Mouse (Mus musculus): ENCODE data around the gene Ankrd28. TPM values are rescaled to one million over a fixed set of nuclear protein-coding genes. Genes with fewer than 3 reads are reported as not detected.

Gene Ankrd28
- 6.5 TPM for polyA plus RNA-seq (2012; fragmentation: generic; extraction: Trizol)

DNA sequence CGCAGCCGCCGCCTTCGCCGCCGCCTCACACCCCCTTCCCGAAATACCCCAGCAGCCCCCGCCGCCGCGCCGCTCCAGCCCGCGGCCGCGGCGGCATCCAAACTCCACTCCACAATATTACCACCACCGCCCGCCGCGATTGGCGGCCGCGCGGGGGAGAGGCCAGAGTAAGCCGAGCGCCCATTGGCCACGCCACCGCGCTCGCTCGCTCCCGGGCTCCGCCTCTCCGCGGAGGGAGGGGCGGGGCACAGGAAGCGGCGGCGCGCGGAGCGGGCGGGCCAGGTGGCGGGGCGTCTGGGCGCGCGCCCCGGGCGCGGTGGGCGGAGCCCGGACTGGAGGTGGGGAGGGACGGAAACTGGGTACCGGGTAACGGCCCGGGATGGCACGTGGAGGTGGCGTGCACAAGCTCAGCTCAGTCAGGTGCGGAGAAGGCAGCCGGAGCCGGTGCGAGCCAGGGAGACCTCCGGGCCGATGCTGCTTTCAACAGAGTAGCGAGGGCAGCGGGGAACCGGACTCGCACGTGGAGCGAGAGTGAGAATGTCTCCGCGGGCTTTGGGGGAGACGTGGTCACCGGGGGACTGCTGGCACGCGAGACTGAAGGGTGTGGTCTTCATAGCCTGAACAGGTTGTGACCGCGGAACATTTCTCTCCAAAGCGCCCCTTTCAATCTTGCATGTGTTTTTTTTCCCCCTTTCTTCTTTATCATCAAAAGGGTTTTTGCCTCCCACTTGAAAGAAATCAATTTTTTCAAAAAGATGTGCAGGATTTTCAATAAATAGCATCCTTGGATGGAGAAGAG, at the start of gene Ankrd28:
Gene Ankrd28 (minus strand): TSS at position 81 of the 799 bp plus-strand sequence.
- TF ChIP-seq POLR2A (IDR thresholded peaks at IDR 0.05; ENCODE audit: insufficient read length, low read depth), result peak; percentile 76
- TF ChIP-seq E2F4 (IDR thresholded peaks at IDR 0.05; ENCODE audit: insufficient read depth), result no peak
- TF ChIP-seq TCF3 (IDR thresholded peaks at IDR 0.05; ENCODE audit: insufficient read length, low read depth), result no peak
- TF ChIP-seq MYOD1 (IDR thresholded peaks at IDR 0.05; ENCODE audit: control insufficient read depth in 1 of 3, insufficient read length in 2 of 3, low read depth in 2 of 3), result peak in 1 of 3 experiments; percentile 63
- no peak for TF ChIP-seq SRF (IDR thresholded peaks at IDR 0.05; ENCODE audit: control insufficient read depth, insufficient read length, low read depth)
- TF ChIP-seq TCF12 (IDR thresholded peaks at IDR 0.05; ENCODE audit: insufficient read depth, poor library complexity, severe bottlenecking), result no peak
- TF ChIP-seq POLR2AphosphoS2 (IDR thresholded peaks at IDR 0.05; ENCODE audit: insufficient read length, low read depth), result peak; percentile 70
- TF ChIP-seq USF1 (IDR thresholded peaks at IDR 0.05; ENCODE audit: low read depth), result no peak
- TF ChIP-seq CEBPB (IDR thresholded peaks at IDR 0.05; ENCODE audit: insufficient read depth, poor library complexity, severe bottlenecking), result no peak
- no peak for TF ChIP-seq MYOG (IDR thresholded peaks at IDR 0.05; ENCODE audit: control insufficient read depth in 1 of 3, insufficient read depth in 1 of 3, insufficient read length in 2 of 3, low read depth in 2 of 3)
- no peak for TF ChIP-seq REST (IDR thresholded peaks at IDR 0.05; ENCODE audit: insufficient read depth, insufficient read length)
- TF ChIP-seq MAX (IDR thresholded peaks at IDR 0.05; ENCODE audit: low read depth), result no peak
- H3K4me2 ChIP-seq (ENCODE audit: low read depth), result peak within 1 kb of the TSS; percentile 99
- H3K4me3 ChIP-seq, result peak within 1 kb of the TSS; percentile 44
- H3K27me3 ChIP-seq (ENCODE audit: control insufficient read depth, insufficient read depth, insufficient read length), result no peaks in the 10 kb centered on the region
- H3ac ChIP-seq (ENCODE audit: control insufficient read depth, insufficient read length), result peak within 1 kb of the TSS; percentile 90
- peaks cover 30% of the 10 kb centered on the region for H3K79me2 ChIP-seq (ENCODE audit: control insufficient read depth, insufficient read depth)
- no peaks in the 10 kb centered on the region for H3K36me3 ChIP-seq (ENCODE audit: control insufficient read depth, insufficient read depth)

DNA sequence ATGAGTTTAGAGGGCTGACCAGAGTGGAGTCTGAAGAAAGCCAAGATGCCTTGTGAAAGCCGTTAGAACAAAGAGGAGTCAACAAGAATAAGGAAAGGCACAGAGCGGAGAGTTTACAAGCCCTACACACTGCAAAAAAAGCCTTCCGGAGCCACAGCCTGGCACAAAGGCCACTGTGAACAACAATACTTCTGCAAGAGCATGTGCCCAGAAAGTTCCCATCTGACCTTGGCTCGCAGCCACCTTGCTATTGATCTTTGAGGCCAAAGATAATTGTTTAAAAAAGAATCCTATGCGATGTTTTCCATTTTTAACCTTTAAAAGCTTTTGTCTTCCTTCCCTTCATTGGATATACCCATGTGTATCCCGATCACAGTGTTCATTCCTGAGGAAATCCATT, 49.0 kb upstream of the Ankrd28 start:
- TF ChIP-seq TCF12 (IDR thresholded peaks at IDR 0.05; ENCODE audit: insufficient read depth, poor library complexity, severe bottlenecking), result no peak
- no peak for TF ChIP-seq E2F4 (IDR thresholded peaks at IDR 0.05; ENCODE audit: insufficient read depth)
- TF ChIP-seq TCF3 (IDR thresholded peaks at IDR 0.05; ENCODE audit: insufficient read length, low read depth), result no peak
- TF ChIP-seq MYOD1 (IDR thresholded peaks at IDR 0.05; ENCODE audit: control insufficient read depth in 1 of 3, insufficient read length in 2 of 3, low read depth in 2 of 3), result no peak
- TF ChIP-seq REST (IDR thresholded peaks at IDR 0.05; ENCODE audit: insufficient read depth, insufficient read length), result no peak
- no peak for TF ChIP-seq CEBPB (IDR thresholded peaks at IDR 0.05; ENCODE audit: insufficient read depth, poor library complexity, severe bottlenecking)
- TF ChIP-seq SRF (IDR thresholded peaks at IDR 0.05; ENCODE audit: control insufficient read depth, insufficient read length, low read depth), result no peak
- TF ChIP-seq MYOG (IDR thresholded peaks at IDR 0.05; ENCODE audit: control insufficient read depth in 1 of 3, insufficient read depth in 1 of 3, insufficient read length in 2 of 3, low read depth in 2 of 3), result no peak
- TF ChIP-seq MAX (IDR thresholded peaks at IDR 0.05; ENCODE audit: low read depth), result no peak
- TF ChIP-seq POLR2A (IDR thresholded peaks at IDR 0.05; ENCODE audit: insufficient read length, low read depth), result no peak
- no peak for TF ChIP-seq USF1 (IDR thresholded peaks at IDR 0.05; ENCODE audit: low read depth)
- no peak for TF ChIP-seq POLR2AphosphoS2 (IDR thresholded peaks at IDR 0.05; ENCODE audit: insufficient read length, low read depth)
- no peak overlapping the region for H3K4me2 ChIP-seq (ENCODE audit: low read depth)
- H3K36me3 ChIP-seq (ENCODE audit: control insufficient read depth, insufficient read depth), result no peaks in the 10 kb centered on the region
- H3K4me3 ChIP-seq, result no peak overlapping the region
- no peaks in the 10 kb centered on the region for H3K79me2 ChIP-seq (ENCODE audit: control insufficient read depth, insufficient read depth)
- no peaks in the 10 kb centered on the region for H3K27me3 ChIP-seq (ENCODE audit: control insufficient read depth, insufficient read depth, insufficient read length)
- no peak overlapping the region for H3ac ChIP-seq (ENCODE audit: control insufficient read depth, insufficient read length)

DNA sequence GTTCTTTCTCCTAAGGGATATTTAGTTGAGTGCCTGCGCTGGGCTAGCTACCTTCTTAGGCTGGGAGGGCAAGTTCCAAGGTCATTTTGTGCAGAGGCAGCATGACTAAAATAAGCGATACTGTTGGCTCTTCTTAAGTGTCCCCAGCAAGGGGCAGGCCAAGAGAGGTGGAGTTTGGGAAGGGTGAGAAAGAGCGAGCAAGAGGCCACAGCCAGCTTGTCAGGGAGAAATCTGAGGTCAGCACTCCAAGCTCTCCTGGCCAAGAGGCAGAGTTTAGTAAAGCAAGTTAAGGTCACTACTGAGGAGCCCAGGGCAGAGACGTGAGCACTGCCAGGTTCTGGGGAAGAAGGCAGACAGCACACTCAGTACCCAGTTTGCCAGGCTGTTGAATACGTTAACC, 41.7 kb upstream of the Ankrd28 start:
- H3K27me3 ChIP-seq (ENCODE audit: control insufficient read depth, insufficient read depth, insufficient read length), result no peaks in the 10 kb centered on the region

DNA sequence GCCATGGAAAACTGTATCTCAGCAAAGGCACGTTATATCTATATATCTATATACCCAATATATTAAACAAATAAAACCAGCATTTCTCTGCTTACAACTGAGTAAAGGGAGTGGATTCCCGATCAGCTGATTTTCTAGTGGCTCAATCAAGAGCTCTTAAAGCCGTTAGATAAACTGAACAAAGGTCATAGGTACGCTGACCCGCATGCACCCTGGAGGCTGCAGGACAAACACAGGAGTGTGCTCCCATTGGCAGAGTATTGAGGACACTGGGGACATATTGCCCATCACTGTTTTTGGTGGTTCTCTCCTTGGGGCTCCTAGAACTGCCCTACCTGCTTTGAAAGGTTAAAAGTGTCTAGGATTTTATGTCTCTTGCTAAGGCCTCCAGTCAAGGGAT, 40.0 kb upstream of the Ankrd28 start:
- no peak overlapping the region for H3ac ChIP-seq (ENCODE audit: control insufficient read depth, insufficient read length)
- H3K4me3 ChIP-seq, result no peak overlapping the region
- H3K36me3 ChIP-seq (ENCODE audit: control insufficient read depth, insufficient read depth), result no peaks in the 10 kb centered on the region
- H3K79me2 ChIP-seq (ENCODE audit: control insufficient read depth, insufficient read depth), result no peaks in the 10 kb centered on the region
- TF ChIP-seq USF1 (IDR thresholded peaks at IDR 0.05; ENCODE audit: low read depth) (no peak), CEBPB (IDR thresholded peaks at IDR 0.05; ENCODE audit: insufficient read depth, poor library complexity, severe bottlenecking) (no peak), REST (IDR thresholded peaks at IDR 0.05; ENCODE audit: insufficient read depth, insufficient read length) (no peak), POLR2AphosphoS2 (IDR thresholded peaks at IDR 0.05; ENCODE audit: insufficient read length, low read depth) (no peak), MAX (IDR thresholded peaks at IDR 0.05; ENCODE audit: low read depth) (no peak), TCF3 (IDR thresholded peaks at IDR 0.05; ENCODE audit: insufficient read length, low read depth) (no peak)
- H3K27me3 ChIP-seq (ENCODE audit: control insufficient read depth, insufficient read depth, insufficient read length), result no peaks in the 10 kb centered on the region
- H3K4me2 ChIP-seq (ENCODE audit: low read depth), result no peak overlapping the region

More for the DNA sequence above, 41.7 kb upstream of the Ankrd28 start:
- TF ChIP-seq CEBPB (IDR thresholded peaks at IDR 0.05; ENCODE audit: insufficient read depth, poor library complexity, severe bottlenecking) (no peak), E2F4 (IDR thresholded peaks at IDR 0.05; ENCODE audit: insufficient read depth) (no peak), SRF (IDR thresholded peaks at IDR 0.05; ENCODE audit: control insufficient read depth, insufficient read length, low read depth) (no peak), TCF3 (IDR thresholded peaks at IDR 0.05; ENCODE audit: insufficient read length, low read depth) (no peak), REST (IDR thresholded peaks at IDR 0.05; ENCODE audit: insufficient read depth, insufficient read length) (no peak), TCF12 (IDR thresholded peaks at IDR 0.05; ENCODE audit: insufficient read depth, poor library complexity, severe bottlenecking) (no peak), POLR2A (IDR thresholded peaks at IDR 0.05; ENCODE audit: insufficient read length, low read depth) (no peak), USF1 (IDR thresholded peaks at IDR 0.05; ENCODE audit: low read depth) (no peak), POLR2AphosphoS2 (IDR thresholded peaks at IDR 0.05; ENCODE audit: insufficient read length, low read depth) (no peak)
- Histone ChIP-seq H3K79me2 (ENCODE audit: control insufficient read depth, insufficient read depth) (no peaks in the 10 kb centered on the region), H3ac (ENCODE audit: control insufficient read depth, insufficient read length) (no peak overlapping the region), H3K36me3 (ENCODE audit: control insufficient read depth, insufficient read depth) (no peaks in the 10 kb centered on the region), H3K4me3 (no peak overlapping the region), H3K4me2 (ENCODE audit: low read depth) (no peak overlapping the region)

All from myocyte (in vitro differentiated cells).